Mouse (Mus musculus): ENCODE results near the gene Lor.

DNA sequence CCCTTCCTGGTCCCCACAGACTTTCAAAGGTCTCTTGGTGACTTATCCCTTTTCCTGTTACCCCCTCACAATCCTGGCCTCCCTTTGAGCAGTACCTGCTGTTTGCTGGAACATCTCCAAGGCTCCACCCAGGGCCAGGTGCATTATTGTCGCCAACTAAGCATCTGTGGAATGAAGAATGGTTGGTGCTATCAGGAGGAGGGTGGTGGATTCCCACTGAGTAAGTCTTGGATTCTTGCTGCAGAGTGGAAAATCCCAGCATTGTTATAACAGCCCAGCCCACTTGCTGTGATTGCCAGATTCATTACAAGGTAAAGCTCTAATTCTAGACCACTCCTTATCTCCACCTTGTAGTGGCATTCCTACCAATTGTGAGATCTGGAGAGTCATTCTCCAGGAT lies 49.0 kb downstream of the Lor start:
- no peak for TF ChIP-seq CTCF (IDR thresholded peaks at IDR 0.05)
- no peak for TF ChIP-seq EP300 (IDR thresholded peaks at IDR 0.05)
